Mouse (Mus musculus) CH12.LX (cell line): ENCODE data around the gene Fbrsl1. TPM values are rescaled to one million over a fixed set of nuclear protein-coding genes. Genes with fewer than 3 reads are reported as not detected.

Experiments used
- DNase-seq: peaks from one replicate; pipeline ENCODE4 v3.0.0-alpha.2; 2013; ENCODE audit errors: extremely low read depth
- H3K27ac ChIP-seq: 2 replicates; pipeline ENCODE4 v1.5.1; 2012; ENCODE audit warnings: low read depth, mild to moderate bottlenecking, control low read depth, moderate library complexity; ENCODE audit not compliant: insufficient read depth
- H3K27me3 ChIP-seq: replicated peaks from 2 replicates; pipeline ENCODE3; 2012; ENCODE audit warnings: inconsistent platforms
- H3K36me3 ChIP-seq, 2 experiments: replicated peaks in 1 of 2; 2 replicates each; pipeline versions ENCODE3 to v1.6.1; 2012; ENCODE audit warnings: inconsistent platforms in 1 of 2, low read length in 1 of 2, mild to moderate bottlenecking in 1 of 2, mixed read lengths in 1 of 2, moderate library complexity in 1 of 2; ENCODE audit not compliant: control insufficient read depth in 1 of 2, insufficient read depth in 1 of 2
- H3K4me1 ChIP-seq, 2 experiments: 2 replicates each; pipeline ENCODE4 v1.6.1; 2012; ENCODE audit warnings: inconsistent platforms in 1 of 2, moderate library complexity in 1 of 2; ENCODE audit not compliant: insufficient read depth in 2 of 2, control insufficient read depth in 1 of 2
- H3K4me2 ChIP-seq: 2 replicates; pipeline ENCODE4 v1.6.1; 2012; ENCODE audit warnings: low read depth, mild to moderate bottlenecking, control low read depth; ENCODE audit not compliant: poor library complexity, insufficient read depth, severe bottlenecking
- H3K4me3 ChIP-seq, 3 experiments: fragments of 150-350 bp in 1 of 3; sonication (generic) in 1 of 3; replicated peaks in 1 of 3; 2 replicates each; pipeline versions ENCODE3 to v1.5.1; 2011 to 2012; ENCODE audit warnings: low read depth in 2 of 3, low read length in 2 of 3, mild to moderate bottlenecking in 2 of 3, moderate library complexity in 2 of 3, control low read depth in 1 of 3, improper control_type of control experiment in 1 of 3, inconsistent platforms in 1 of 3, mixed read lengths in 1 of 3; ENCODE audit not compliant: poor library complexity in 1 of 3
- H3K79me2 ChIP-seq: replicated peaks from 2 replicates; pipeline ENCODE4 v1.6.1; 2012; ENCODE audit warnings: mild to moderate bottlenecking, moderate library complexity; ENCODE audit not compliant: control insufficient read depth, poor library complexity, insufficient read depth, severe bottlenecking; ENCODE audit errors: extremely low read depth
- H3K9ac ChIP-seq: 2 replicates; pipeline ENCODE4 v1.6.1; 2012; ENCODE audit warnings: low read depth, mild to moderate bottlenecking, control low read depth, moderate library complexity; ENCODE audit not compliant: insufficient read depth
- H3K9me3 ChIP-seq: replicated peaks from 2 replicates; pipeline ENCODE3; 2012; ENCODE audit warnings: low read length, inconsistent platforms, mixed read lengths
- BHLHE40 ChIP-seq: IDR thresholded peaks from 2 replicates; pipeline ENCODE4 v1.6.1; 2011; ENCODE audit warnings: mild to moderate bottlenecking, low read depth, low read length, improper control_type of control experiment
- GABPA ChIP-seq: IDR thresholded peaks from 2 replicates; pipeline ENCODE4 v1.6.1; 2012; ENCODE audit warnings: low read depth, low read length, improper control_type of control experiment, inconsistent platforms; ENCODE audit not compliant: insufficient replicate concordance
- JUND ChIP-seq: conservative IDR thresholded peaks from 2 replicates; pipeline ENCODE4 v1.6.1; 2011; ENCODE audit warnings: low read depth, low read length, improper control_type of control experiment
- MAFK ChIP-seq: IDR thresholded peaks from 2 replicates; pipeline ENCODE4 v1.6.1; 2011; ENCODE audit warnings: low read length, improper control_type of control experiment; ENCODE audit not compliant: insufficient replicate concordance
- MAZ ChIP-seq: IDR thresholded peaks from 2 replicates; pipeline ENCODE4 v1.6.1; 2012; ENCODE audit warnings: low read depth, mild to moderate bottlenecking, inconsistent platforms, low read length, improper control_type of control experiment, moderate library complexity
- MXI1 ChIP-seq: IDR thresholded peaks from 2 replicates; pipeline ENCODE4 v1.6.1; 2011; ENCODE audit warnings: mild to moderate bottlenecking, low read depth, low read length, improper control_type of control experiment
- PAX5 ChIP-seq: IDR thresholded peaks from 2 replicates; pipeline ENCODE4 v1.6.1; 2012; ENCODE audit warnings: low read length, inconsistent platforms, mixed read lengths
- SMC3 ChIP-seq: IDR thresholded peaks from 2 replicates; pipeline ENCODE4 v1.6.1; 2011; ENCODE audit warnings: low read depth, low read length, improper control_type of control experiment
- TBP ChIP-seq: conservative IDR thresholded peaks from 2 replicates; pipeline ENCODE4 v1.6.1; 2011; ENCODE audit warnings: low read depth, low read length, improper control_type of control experiment
- UBTF ChIP-seq: IDR thresholded peaks from 2 replicates; pipeline ENCODE4 v1.6.1; 2012; ENCODE audit warnings: low read depth, mild to moderate bottlenecking, inconsistent platforms, low read length, improper control_type of control experiment, moderate library complexity
- USF1 ChIP-seq: IDR thresholded peaks from 2 replicates; pipeline ENCODE4 v1.6.1; 2014; ENCODE audit warnings: low read depth, mild to moderate bottlenecking, inconsistent platforms, low read length, improper control_type of control experiment
- USF2 ChIP-seq: conservative IDR thresholded peaks from 2 replicates; pipeline ENCODE4 v1.6.1; 2011; ENCODE audit warnings: low read depth, low read length, improper control_type of control experiment
- ZMIZ1 ChIP-seq: IDR thresholded peaks from 2 replicates; pipeline ENCODE4 v1.6.1; 2012; ENCODE audit warnings: low read depth, mild to moderate bottlenecking, inconsistent platforms, low read length, improper control_type of control experiment
- ZNF384 ChIP-seq: IDR thresholded peaks from 2 replicates; pipeline ENCODE4 v1.6.1; 2012; ENCODE audit warnings: low read depth, low read length, improper control_type of control experiment, inconsistent platforms
- dilution Hi-C: fragments of 300-500 bp; cut with MboI; formaldehyde crosslinking; loops from 2 replicates; pipeline ENCODE4 v1.14.3; 2020; ENCODE audit warnings: low sequenced_read_pairs; ENCODE audit not compliant: extremely low pct_unique_long_range_greater_than_20kb, extremely low pct_ligation_motif_present
- in situ Hi-C: fragments of 300-500 bp; cut with MboI; formaldehyde crosslinking; loops from 3 replicates; pipeline ENCODE4 v1.14.3; 2019; ENCODE audit warnings: low sequenced_read_pairs, low pct_ligation_motif_present, low pct_unique_long_range_greater_than_20kb, mixed read lengths
- polyA plus RNA-seq: library from polyadenylated mRNA; unstranded; fragments of >175 nt; gene quantifications from 2 replicates; pipeline ENCODE4 v1.2.1, GENCODE M21; 2012; ENCODE audit warnings: low read depth; ENCODE audit not compliant: insufficient read length
- total RNA-seq, 2 experiments: library from RNA; depleted of rRNA; stranded (reverse); fragments of 300-350 nt in 1 of 2; fragments of >200 nt in 1 of 2; gene quantifications; 2 replicates each; pipeline ENCODE4 v1.2.3; 2012 to 2014

Gene Fbrsl1
- total and polyA plus RNA-seq, 3 experiments = 3.0 to 32.0 (median 9.8) TPM

GRCm38 (mm10) chr5:110484711-110485110, 36.4 kb upstream of the Fbrsl1 start:
- no peaks in the 10 kb centered on the region for H3K36me3 ChIP-seq
- no peaks in the 10 kb centered on the region for H3K9me3 ChIP-seq
- in situ Hi-C loops = no loop called here
- no peaks in the 10 kb centered on the region for H3K79me2 ChIP-seq
- no peaks in the 10 kb centered on the region for H3K27me3 ChIP-seq
- H3K4me2 ChIP-seq = no peak overlapping the region
- no peak overlapping the region for H3K27ac ChIP-seq
- no peak for DNase-seq
- TF ChIP-seq MAFK (no peak), TBP (no peak), GABPA (no peak), SMC3 (no peak), MAZ (no peak), MXI1 (no peak), UBTF (no peak), USF2 (no peak), USF1 (no peak), PAX5 (no peak), JUND (no peak)
- H3K4me1 ChIP-seq = peaks cover 5 to 18% of the 10 kb centered on the region in 2 experiments
- no peak overlapping the region for H3K9ac ChIP-seq
- dilution Hi-C loops = no loop called here
- no peak overlapping the region for H3K4me3 ChIP-seq

- Histone ChIP-seq H3K36me3 (no peaks in the 10 kb centered on the region), H3K27me3 (no peaks in the 10 kb centered on the region), H3K4me3 (no peak overlapping the region), H3K4me1 (no peaks in the 10 kb centered on the region; a peak in 1 of 4 replicates), H3K9ac (no peak overlapping the region), H3K79me2 (no peaks in the 10 kb centered on the region), H3K9me3 (no peaks in the 10 kb centered on the region), H3K4me2 (no peak overlapping the region), H3K27ac (no peak overlapping the region)
- no peak for TF ChIP-seq BHLHE40
- no peak for TF ChIP-seq GABPA
- no peak for TF ChIP-seq USF1
- no peak for TF ChIP-seq ZNF384
- TF ChIP-seq ZMIZ1 = no peak
- DNase-seq = no peak
- dilution Hi-C loops = no loop called here
- in situ Hi-C loops = no loop called here
Measured at GRCm38 (mm10) chr5:110479228-110479627, 30.9 kb upstream of the Fbrsl1 start.

GRCm38 (mm10) chr5:110474156-110474555, 25.9 kb upstream of the Fbrsl1 start:
- peaks cover 26 to 44% of the 10 kb centered on the region in 2 experiments for H3K4me1 ChIP-seq
- H3K9ac ChIP-seq = no peak overlapping the region
- dilution Hi-C loops = no loop called here
- no peaks in the 10 kb centered on the region for H3K36me3 ChIP-seq
- no peak for DNase-seq
- H3K9me3 ChIP-seq = no peaks in the 10 kb centered on the region
- TF ChIP-seq UBTF (no peak), BHLHE40 (no peak)
- H3K79me2 ChIP-seq = no peaks in the 10 kb centered on the region
- H3K27me3 ChIP-seq = no peaks in the 10 kb centered on the region
- no peak overlapping the region for H3K4me3 ChIP-seq
- H3K4me2 ChIP-seq = no peak overlapping the region
- in situ Hi-C loops = no loop called here
- no peak overlapping the region for H3K27ac ChIP-seq
